Comparison of ENCODE assay signal across 20 mouse cellular contexts in genomic region chr2:59199476-59199976, GRCm38 (mm10). TPM values are rescaled to one million over a fixed set of nuclear protein-coding genes. Genes with fewer than 3 reads are reported as not detected.
DNase-seq lines count a peak whose midpoint lies in the region; ATAC-seq and TF ChIP-seq lines count a peak whose summit lies in the region.
"Had no signal": no experiment of that assay in that cellular context is flagged by ENCODE, and none has a peak within 500 bp of the region (broad histone marks: within the 10 kb centered on the region; RNA-seq: fewer than 3 reads in every experiment).

No protein-coding gene starts in this region.

- no peak overlapping the region for H3K4me2 ChIP-seq in heart, embryonic 12.5 days
- no peak overlapping the region for H3K4me2 ChIP-seq in kidney, embryonic 15.5 days
- H3K4me2 ChIP-seq in forebrain, embryonic 16.5 days (ENCODE audit: low read length), result no peak overlapping the region
- H3K4me2 ChIP-seq: embryonic facial prominence, embryonic 12.5 days had no signal

- H3K36me3 ChIP-seq in heart, embryonic 12.5 days, result no peaks in the 10 kb centered on the region
- no peaks in the 10 kb centered on the region for H3K36me3 ChIP-seq in kidney, embryonic 15.5 days
- no peaks in the 10 kb centered on the region for H3K36me3 ChIP-seq in thymus, adult 2 months (ENCODE audit: control insufficient read depth, insufficient read depth, low read length)
- H3K36me3 ChIP-seq in forebrain, embryonic 16.5 days (ENCODE audit: control insufficient read depth, insufficient read depth), result no peaks in the 10 kb centered on the region
- H3K36me3 ChIP-seq: embryonic facial prominence, embryonic 10.5 days; embryonic facial prominence, embryonic 12.5 days had no signal

- no peaks in the 10 kb centered on the region for H3K9me3 ChIP-seq in heart, embryonic 12.5 days (replicated peaks)
- H3K9me3 ChIP-seq in kidney, embryonic 15.5 days (replicated peaks), result no peaks in the 10 kb centered on the region
- H3K9me3 ChIP-seq in forebrain, embryonic 16.5 days (ENCODE audit: control insufficient read depth, low read length), result no peaks in the 10 kb centered on the region
- H3K9me3 ChIP-seq: embryonic facial prominence, embryonic 10.5 days; embryonic facial prominence, embryonic 12.5 days; G1E had no signal

- TF ChIP-seq CTCF in thymus, adult 2 months (IDR thresholded peaks at IDR 0.05; ENCODE audit: borderline replicate concordance, control insufficient read depth, extremely low read depth, insufficient read depth, low read length, poor library complexity), result no peak

- H3K27ac ChIP-seq in heart, embryonic 12.5 days (ENCODE audit: poor library complexity, severe bottlenecking), result no peak overlapping the region
- no peak overlapping the region for H3K27ac ChIP-seq in kidney, embryonic 15.5 days
- no peak overlapping the region for H3K27ac ChIP-seq in thymus, adult 2 months (ENCODE audit: control insufficient read depth, insufficient read depth, low read length)
- no peak overlapping the region for H3K27ac ChIP-seq in forebrain, embryonic 16.5 days (ENCODE audit: low read length)
- H3K27ac ChIP-seq: embryonic facial prominence, embryonic 10.5 days; embryonic facial prominence, embryonic 12.5 days had no signal

- no peak overlapping the region for H3K4me3 ChIP-seq in heart, embryonic 12.5 days
- H3K4me3 ChIP-seq in kidney, embryonic 15.5 days (replicated peaks), result no peak overlapping the region
- no peak overlapping the region for H3K4me3 ChIP-seq in thymus, adult 2 months (ENCODE audit: control insufficient read depth, insufficient read depth, low read length)
- H3K4me3 ChIP-seq in forebrain, embryonic 16.5 days (replicated peaks; ENCODE audit: low read length), result no peak overlapping the region
- H3K4me3 ChIP-seq: embryonic facial prominence, embryonic 10.5 days; embryonic facial prominence, embryonic 12.5 days had no signal

- TF ChIP-seq POLR2A in thymus, adult 2 months (IDR thresholded peaks at IDR 0.05; ENCODE audit: control insufficient read depth, extremely low read depth, insufficient read depth, low read length, poor library complexity), result no peak

- no peaks in the 10 kb centered on the region for H3K27me3 ChIP-seq in heart, embryonic 12.5 days (replicated peaks)
- H3K27me3 ChIP-seq in kidney, embryonic 15.5 days, result no peaks in the 10 kb centered on the region
- no peaks in the 10 kb centered on the region for H3K27me3 ChIP-seq in thymus, adult 2 months (ENCODE audit: control insufficient read depth, insufficient read depth, low read length)
- H3K27me3 ChIP-seq in forebrain, embryonic 16.5 days (replicated peaks; ENCODE audit: control insufficient read depth, insufficient read depth, low read length), result no peaks in the 10 kb centered on the region
- H3K27me3 ChIP-seq: embryonic facial prominence, embryonic 12.5 days had no signal

- WGBS in heart, embryonic 12.5 days, result 87% methylated on average over 5 of the region's 5 CpGs
- 96% methylated on average over 5 of the region's 5 CpGs for WGBS in kidney, embryonic 15.5 days
- 96% methylated on average over 5 of the region's 5 CpGs for WGBS in thymus, adult 2 months
- WGBS in forebrain, embryonic 16.5 days, result 96% methylated on average over 5 of the region's 5 CpGs

- peaks cover 46% of the 10 kb centered on the region for H3K4me1 ChIP-seq in heart, embryonic 12.5 days (replicated peaks)
- H3K4me1 ChIP-seq in kidney, embryonic 15.5 days, result peaks cover 15% of the 10 kb centered on the region
- no peaks in the 10 kb centered on the region for H3K4me1 ChIP-seq in thymus, adult 2 months (replicated peaks; ENCODE audit: control insufficient read depth, insufficient read depth, low read length)
- H3K4me1 ChIP-seq in forebrain, embryonic 16.5 days (replicated peaks; ENCODE audit: control insufficient read depth, insufficient read depth, low read length), result peaks cover 3% of the 10 kb centered on the region; the same call in 1 of the 2 replicates

- no peak overlapping the region for H3K9ac ChIP-seq in heart, embryonic 12.5 days
- H3K9ac ChIP-seq in kidney, embryonic 15.5 days, result no peak overlapping the region
- H3K9ac ChIP-seq in forebrain, embryonic 16.5 days (replicated peaks; ENCODE audit: low read depth, low read length), result no peak overlapping the region
- H3K9ac ChIP-seq: embryonic facial prominence, embryonic 12.5 days; forebrain, postnatal 0 days had no signal

- no peak for ATAC-seq in heart, embryonic 12.5 days (ENCODE audit: insufficient number of reproducible peaks, low FRiP score)
- no peak for ATAC-seq in kidney, embryonic 15.5 days (replicated peaks; ENCODE audit: low FRiP score)
- no peak for ATAC-seq in forebrain, embryonic 16.5 days
- ATAC-seq: activated CD4-positive, CD25-positive, alpha-beta regulatory T cell, adult 4 months; forebrain, embryonic 14.5 days; forebrain, postnatal 0 days had no signal

- peak; percentile 66 for DNase-seq in heart, adult 11 months
- peak; percentile 69 for DNase-seq in 3T3-L1 (ENCODE audit: low read depth, low spot score)
- peak; percentile 29 for DNase-seq in NIH3T3 (ENCODE audit: low read depth)
- DNase-seq in brain, adult 2 months (ENCODE audit: low read depth, low spot score), result peak; percentile 58
- DNase-seq in thymus, adult 2 months, result no peak
- DNase-seq: adrenal gland, adult 8-10 months; adrenal gland, postnatal 14 days; cerebellum, adult 11-12 months; cerebellum, adult 9-10 months; cerebellum, postnatal 10 days; cerebellum, postnatal 25 days; forebrain, postnatal 0 days had no signal

RNA-seq across cellular contexts. Expression of gene Pkp4, which starts 38.9 kb away (rescaled TPM):
- polyA plus RNA-seq in heart, embryonic 12.5 days (2016; fragmentation: Nextera tagmentation; extraction: Ambion mirVana), result 30.6 and 34.5 TPM in 2 replicates
- 21.1 and 24.7 TPM in 2 replicates for polyA plus RNA-seq in kidney, embryonic 15.5 days (2015; fragmentation: Nextera tagmentation; extraction: Ambion mirVana)
- polyA plus RNA-seq in thymus, adult 2 months (2012; rRNA removed), result 40.1 and 40.8 TPM in 2 replicates
- polyA plus RNA-seq in forebrain, embryonic 16.5 days (2015; fragmentation: Nextera tagmentation; extraction: Ambion mirVana), result 24.9 and 26.3 TPM in 2 replicates

RNA-seq across cellular contexts. Expression of gene Ccdc148, which starts 39.0 kb away (rescaled TPM):
- 0.54 and 0.73 TPM in 2 replicates for polyA plus RNA-seq in heart, embryonic 12.5 days (2016; fragmentation: Nextera tagmentation; extraction: Ambion mirVana)
- polyA plus RNA-seq in kidney, embryonic 15.5 days (2015; fragmentation: Nextera tagmentation; extraction: Ambion mirVana), result 1.5 and 1.9 TPM in 2 replicates
- polyA plus RNA-seq in thymus, adult 2 months (2012; rRNA removed), result 0.34 and 0.36 TPM in 2 replicates
- 4.6 and 5.8 TPM in 2 replicates for polyA plus RNA-seq in forebrain, embryonic 16.5 days (2015; fragmentation: Nextera tagmentation; extraction: Ambion mirVana)
- polyA plus RNA-seq: G1E had no signal
